Mouse (Mus musculus) cerebellum, postnatal 36 days (tissue): Measurements from ENCODE around the gene Dars.
"Not testable (repeated sequence)": the region's sequence is repeated elsewhere in the genome, so short reads cannot be mapped to it uniquely, and the experiment has no call there.

ENCODE experiments used
- DNase-seq, 2 experiments: peaks; one replicate each; pipeline ENCODE4 v3.0.0; 2021 to 2022; ENCODE audit warnings: mixed read lengths in 2 of 2

Dars gene

DNA sequence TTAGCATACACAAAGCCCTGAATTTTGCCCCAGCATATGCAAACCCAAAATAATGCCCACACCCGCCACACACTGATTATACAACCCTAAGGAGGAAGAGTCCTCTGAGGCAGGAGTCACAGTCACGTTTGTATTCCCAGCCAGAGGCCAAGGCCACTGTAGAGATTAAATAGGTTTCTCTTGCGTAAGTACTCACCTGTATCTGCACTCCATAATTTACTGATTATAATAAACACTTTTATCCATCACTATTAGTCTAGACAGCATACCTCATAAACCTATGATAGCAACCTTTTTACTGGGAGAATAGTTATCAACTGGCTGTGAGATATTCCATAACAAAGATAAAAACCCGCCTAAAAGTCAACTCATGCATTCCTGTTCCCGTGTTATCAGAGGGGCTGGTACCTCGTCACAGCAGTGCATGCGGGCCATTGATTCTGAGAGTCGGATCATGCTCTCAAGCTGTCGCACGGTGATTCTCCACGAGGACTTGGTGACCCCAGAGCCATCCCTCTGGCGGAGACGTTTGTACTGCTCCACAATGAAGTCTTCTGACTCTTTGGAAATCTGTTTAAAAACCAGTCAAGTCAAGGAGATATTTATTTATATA lies 79.4 kb downstream of the Dars start:
- DNase-seq: no peak

DNA sequence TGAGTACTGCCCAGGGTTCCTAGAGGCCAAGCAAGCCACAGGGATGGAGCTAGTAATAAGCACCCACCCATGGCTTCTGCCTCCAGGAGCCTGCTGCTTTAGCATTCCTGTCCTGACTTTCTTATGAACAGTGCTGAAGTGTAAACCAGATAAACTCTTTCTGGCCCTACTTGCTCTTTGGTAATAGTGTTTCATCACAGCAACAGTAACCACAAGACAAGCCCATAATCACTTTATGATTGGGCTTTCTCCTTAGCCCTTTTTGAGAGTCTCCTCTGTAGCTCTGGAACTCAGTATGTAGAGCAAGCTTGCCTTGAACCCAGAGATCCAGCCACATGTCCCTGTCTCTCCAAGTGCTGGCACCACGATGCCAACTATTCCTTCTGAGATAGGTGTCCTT lies 86.9 kb downstream of the Dars start:
- no peak for DNase-seq

- DNase-seq: no peak
Measured at GRCm38 (mm10) chr1:128328218-128328617, 89.0 kb downstream of the Dars start, which contains the start of gene Lct. Gene Lct (minus strand): TSS chr1:128328318.

- DNase-seq: no peak
Measured at GRCm38 (mm10) chr1:128327165-128327564, 90.0 kb downstream of the Dars start.

DNA sequence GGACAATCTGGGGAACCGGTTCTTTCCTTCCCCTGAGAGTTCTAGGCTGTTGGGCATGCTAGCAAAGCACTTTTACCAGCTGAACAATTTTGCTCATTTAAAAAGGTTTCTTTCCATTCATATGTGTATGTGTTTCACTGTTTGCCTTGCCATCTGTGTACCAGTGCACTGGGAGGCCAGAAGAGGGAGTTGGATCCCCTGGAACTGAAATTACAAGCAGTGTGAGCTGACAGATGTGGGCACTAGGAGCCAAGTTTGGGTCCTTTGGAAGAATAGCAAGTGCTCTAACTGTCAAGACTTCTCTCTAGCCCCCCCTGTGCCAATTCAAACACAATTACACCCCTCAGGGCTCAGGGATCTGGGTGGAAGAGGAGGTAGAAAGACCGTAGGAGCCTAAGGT lies 92.4 kb downstream of the Dars start:
- DNase-seq: no peak

- DNase-seq: no peak
Measured at GRCm38 (mm10) chr1:128323026-128323643, 94.0 kb downstream of the Dars start.

- not testable (repeated sequence) for DNase-seq
Measured at GRCm38 (mm10) chr1:128319266-128319665, 97.9 kb downstream of the Dars start.

GRCm38 (mm10) chr1:128314665-128315064 lies 102.5 kb downstream of the Dars start:
- no peak for DNase-seq
